Mouse (Mus musculus) lung, embryonic 15.5 days (tissue): Measurements from ENCODE around the gene Nipal1. TPM values are rescaled to one million over a fixed set of nuclear protein-coding genes. Genes with fewer than 3 reads are reported as not detected.
A peak's percentile ranks its signal among the peaks of the same experiment; 100 is the strongest.

Experiments
- ATAC-seq: fragments of 200-750 bp; cut with Nextera tagmentation; 2 replicates; pipeline ENCODE4 v1.8.0; 2017; ENCODE audit warnings: moderate number of reproducible peaks, borderline replicate concordance; ENCODE audit not compliant: low FRiP score, low TSS enrichment; ENCODE audit errors: extremely low read depth
- H3K27ac ChIP-seq: fragments of 300-500 bp; sonication (generic); 2 replicates; pipeline ENCODE4 v1.5.1; 2015; ENCODE audit warnings: moderate library complexity, mild to moderate bottlenecking, inconsistent platforms
- H3K27me3 ChIP-seq: fragments of 300-500 bp; sonication (generic); 2 replicates; pipeline ENCODE4 v1.6.1; 2015; ENCODE audit warnings: inconsistent platforms
- H3K36me3 ChIP-seq: fragments of 300-500 bp; sonication (generic); 2 replicates; pipeline ENCODE4 v1.6.1; 2015; ENCODE audit warnings: inconsistent platforms
- H3K4me1 ChIP-seq: fragments of 300-500 bp; sonication (generic); 2 replicates; pipeline ENCODE4 v1.6.1; 2015; ENCODE audit warnings: inconsistent platforms
- H3K4me2 ChIP-seq: fragments of 300-500 bp; sonication (generic); 2 replicates; pipeline ENCODE4 v1.6.1; 2015; ENCODE audit warnings: inconsistent platforms, mild to moderate bottlenecking, moderate library complexity
- H3K4me3 ChIP-seq: fragments of 300-500 bp; sonication (generic); 2 replicates; pipeline ENCODE4 v1.5.1; 2015; ENCODE audit warnings: mild to moderate bottlenecking, inconsistent platforms
- H3K9ac ChIP-seq: fragments of 300-500 bp; sonication (generic); 2 replicates; pipeline ENCODE4 v1.6.1; 2015; ENCODE audit warnings: inconsistent platforms
- H3K9me3 ChIP-seq: fragments of 300-500 bp; sonication (generic); 2 replicates; pipeline ENCODE4 v1.6.1; 2016; ENCODE audit warnings: inconsistent platforms
- WGBS: fragments of 180-500 bp; shearing (Covaris S2); methylation state at CpG from one replicate; pipeline ENCODE4 v1.1.7; 2015; 5-methylcytosine and 5-hydroxymethylcytosine counted together
- polyA plus RNA-seq: library from polyadenylated mRNA; unstranded; fragments of >200 nt; fragmentation: Nextera tagmentation; extraction: Ambion mirVana; gene quantifications from 2 replicates; pipeline ENCODE4 v1.2.1, GENCODE M21; 2015

Nipal1 gene
- polyA plus RNA-seq, 1 experiment from 2014 or later: 2.0 TPM

DNA sequence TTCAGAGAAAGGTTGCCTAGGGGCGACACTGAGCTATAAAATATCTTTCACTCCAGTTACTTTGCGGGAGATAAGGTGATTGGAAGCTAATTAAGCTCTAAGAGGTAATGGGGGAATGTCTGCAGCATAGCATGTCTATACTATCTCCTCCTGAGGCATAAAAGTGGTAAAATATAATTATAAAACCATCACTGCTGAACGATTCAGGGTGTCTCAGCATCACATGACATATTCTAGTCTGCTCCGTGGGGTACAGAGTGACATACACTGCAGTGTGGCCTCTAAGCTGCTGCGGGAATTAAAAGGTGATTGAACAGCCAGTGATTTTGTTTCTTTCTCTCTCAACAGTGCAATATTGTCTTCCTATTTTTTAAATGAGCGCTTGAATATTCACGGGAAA lies 18.8 kb downstream of the Nipal1 start:
- Histone ChIP-seq H3K27me3 (no peaks in the 10 kb centered on the region), H3K27ac (no peak overlapping the region), H3K4me1 (no peaks in the 10 kb centered on the region), H3K9me3 (no peaks in the 10 kb centered on the region), H3K9ac (no peak overlapping the region), H3K4me2 (no peak overlapping the region), H3K4me3 (no peak overlapping the region), H3K36me3 (no peaks in the 10 kb centered on the region)
- no peak for ATAC-seq
- WGBS: 78% methylated on average over 7 of the region's 7 CpGs

DNA sequence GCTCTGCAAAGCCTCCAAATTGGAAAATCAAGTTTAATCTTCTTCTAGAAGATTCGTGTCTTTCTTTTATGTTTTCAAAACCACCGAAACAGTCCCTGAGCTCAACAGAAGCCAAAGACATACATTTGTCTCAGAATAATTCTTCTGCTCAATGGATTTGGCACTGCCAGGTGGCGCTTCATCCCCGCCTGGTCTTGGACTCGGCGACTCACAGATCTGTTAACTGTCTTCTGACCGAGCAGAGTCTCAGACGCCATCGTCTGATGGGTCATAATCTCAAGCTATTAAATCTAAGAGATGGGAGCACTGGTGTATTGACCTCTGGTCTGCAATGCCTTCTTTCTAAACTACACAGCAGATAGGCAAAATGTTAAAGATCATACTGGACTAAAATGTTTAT lies 20.8 kb downstream of the Nipal1 start:
- no peak overlapping the region for H3K4me2 ChIP-seq
- H3K27ac ChIP-seq: no peak overlapping the region
- H3K4me3 ChIP-seq: no peak overlapping the region
- no peaks in the 10 kb centered on the region for H3K4me1 ChIP-seq
- WGBS: 81% methylated on average over 9 of the region's 9 CpGs
- H3K9me3 ChIP-seq: no peaks in the 10 kb centered on the region
- no peak overlapping the region for H3K9ac ChIP-seq
- no peaks in the 10 kb centered on the region for H3K27me3 ChIP-seq
- ATAC-seq: no peak
- no peaks in the 10 kb centered on the region for H3K36me3 ChIP-seq

DNA sequence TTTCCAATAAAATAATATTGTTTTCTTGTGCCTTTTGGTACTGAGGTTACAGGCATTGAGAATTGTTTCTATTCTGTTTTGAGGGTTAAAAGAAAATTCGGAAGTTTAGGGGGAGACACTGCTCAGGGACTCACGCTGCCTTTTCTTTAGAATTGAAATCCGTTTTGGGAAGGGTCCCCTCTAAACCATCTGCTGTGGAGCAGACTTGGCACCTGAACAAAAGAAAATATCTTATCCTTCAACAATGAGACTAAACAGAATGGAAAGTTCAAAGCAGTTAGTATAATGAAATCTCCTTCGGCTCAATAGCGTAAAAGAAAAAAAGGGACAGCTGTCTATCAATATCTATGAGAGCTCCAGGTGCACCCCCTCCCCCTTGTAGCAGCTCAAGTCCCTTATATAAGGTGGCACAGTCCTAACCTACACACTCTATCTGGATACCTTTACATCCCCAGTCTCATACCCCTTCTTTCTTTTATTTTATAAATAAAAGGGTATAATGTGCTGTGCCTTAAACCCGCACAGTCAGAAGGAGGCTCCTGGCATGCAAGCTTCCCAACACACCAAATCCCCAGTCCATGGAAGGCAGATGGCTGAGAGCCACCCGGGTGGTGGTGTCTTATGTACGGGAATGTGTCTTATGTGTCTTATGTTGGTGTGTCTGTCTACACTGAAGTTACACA lies 23.6 kb downstream of the Nipal1 start:
- no peak overlapping the region for H3K4me3 ChIP-seq
- peaks cover 9% of the 10 kb centered on the region; the same call in 1 of the 2 replicates for H3K4me1 ChIP-seq
- no peaks in the 10 kb centered on the region for H3K9me3 ChIP-seq
- H3K4me2 ChIP-seq: no peak overlapping the region
- no peak overlapping the region for H3K27ac ChIP-seq
- no peaks in the 10 kb centered on the region for H3K27me3 ChIP-seq
- no peak overlapping the region for H3K9ac ChIP-seq
- H3K36me3 ChIP-seq: no peaks in the 10 kb centered on the region
- 64% methylated on average over 8 of the region's 8 CpGs for WGBS
- ATAC-seq: no peak

DNA sequence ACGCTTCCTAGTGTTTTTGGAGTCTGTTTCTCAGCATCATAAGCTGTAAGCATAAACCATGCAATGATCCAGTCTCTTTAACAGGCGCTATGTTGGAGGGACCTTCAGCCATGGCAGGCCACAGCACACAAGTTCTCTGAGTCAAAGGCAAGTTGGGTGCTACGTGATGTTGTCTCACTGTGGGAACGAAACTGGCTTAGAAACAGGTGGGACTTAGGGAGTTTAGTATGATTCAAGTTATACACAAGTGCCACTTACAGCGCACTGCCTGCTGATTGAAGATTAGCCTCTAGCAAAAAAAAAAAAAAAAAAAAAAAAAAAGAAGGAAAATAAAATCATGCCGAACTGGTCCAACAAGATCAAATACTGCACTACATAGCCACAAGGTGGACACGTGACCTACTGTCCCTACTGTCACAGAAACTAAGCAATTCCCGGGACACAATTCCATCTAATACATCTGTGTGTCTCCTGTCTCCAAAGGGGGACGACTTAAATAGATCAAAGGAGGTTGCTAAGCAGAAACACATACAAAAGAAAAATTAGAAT lies 27.5 kb downstream of the Nipal1 start:
- Histone ChIP-seq H3K9me3 (no peaks in the 10 kb centered on the region), H3K9ac (no peak overlapping the region), H3K4me3 (no peak overlapping the region), H3K4me1 (peaks cover 9% of the 10 kb centered on the region; the same call in 1 of the 2 replicates), H3K27ac (peak overlapping the region; percentile 75), H3K36me3 (no peaks in the 10 kb centered on the region), H3K4me2 (no peak overlapping the region), H3K27me3 (no peaks in the 10 kb centered on the region)
- ATAC-seq: peak; percentile 77; the same call in 1 of the 2 replicates
- WGBS: 54% methylated on average over 9 of the region's 9 CpGs

DNA sequence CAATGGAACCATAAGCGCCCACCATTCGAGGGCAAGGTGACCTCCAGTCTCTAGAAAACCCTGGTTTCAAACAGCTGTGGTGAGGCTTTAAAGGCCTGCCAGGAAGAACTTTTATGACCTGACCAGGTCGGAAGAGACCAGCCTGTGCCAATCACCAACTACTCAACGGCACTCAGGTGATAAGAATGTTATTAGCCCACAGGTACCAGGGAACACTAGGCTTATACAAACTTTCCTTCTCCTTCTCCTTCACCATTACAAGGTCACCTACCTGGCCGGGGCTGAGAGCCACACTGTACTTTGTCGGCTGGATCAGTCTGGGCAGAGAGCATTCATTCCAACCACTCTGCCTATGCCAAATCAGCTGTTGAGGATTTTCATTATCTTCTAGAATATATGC lies 33.9 kb downstream of the Nipal1 start:
- no peak overlapping the region for H3K4me3 ChIP-seq
- no peak overlapping the region for H3K4me2 ChIP-seq
- H3K4me1 ChIP-seq: no peaks in the 10 kb centered on the region
- H3K9me3 ChIP-seq: no peaks in the 10 kb centered on the region
- H3K9ac ChIP-seq: no peak overlapping the region
- no peaks in the 10 kb centered on the region for H3K27me3 ChIP-seq
- ATAC-seq: no peak
- peak overlapping the region; percentile 23; the same call in 1 of the 2 replicates for H3K27ac ChIP-seq
- WGBS: 59% methylated on average over 6 of the region's 6 CpGs
- no peaks in the 10 kb centered on the region for H3K36me3 ChIP-seq

DNA sequence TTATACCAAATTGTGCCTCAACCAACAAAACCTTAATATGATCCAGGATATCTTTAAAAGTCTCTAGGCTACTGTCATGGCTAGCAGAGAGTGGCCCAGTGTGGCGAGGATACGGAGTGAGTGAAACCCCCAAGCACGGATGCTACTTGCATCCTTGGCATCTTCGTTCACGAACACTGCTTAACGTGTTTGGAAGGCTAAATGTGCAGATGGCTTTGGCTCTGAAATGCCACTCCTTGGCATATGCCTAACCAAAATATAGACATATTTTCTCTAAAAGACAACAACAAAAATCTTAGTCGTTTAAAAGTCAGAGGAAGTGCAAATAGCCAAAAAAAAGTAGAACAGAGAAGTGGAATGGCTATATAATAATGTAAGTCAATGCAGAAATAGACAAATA lies 42.0 kb downstream of the Nipal1 start:
- H3K4me3 ChIP-seq: no peak overlapping the region
- H3K27me3 ChIP-seq: no peaks in the 10 kb centered on the region
- no peak overlapping the region for H3K9ac ChIP-seq
- WGBS: 87% methylated on average over 7 of the region's 7 CpGs
- ATAC-seq: no peak
- H3K4me1 ChIP-seq: no peaks in the 10 kb centered on the region
- no peak overlapping the region for H3K4me2 ChIP-seq
- no peak overlapping the region for H3K27ac ChIP-seq
- H3K9me3 ChIP-seq: no peaks in the 10 kb centered on the region
- no peaks in the 10 kb centered on the region for H3K36me3 ChIP-seq

DNA sequence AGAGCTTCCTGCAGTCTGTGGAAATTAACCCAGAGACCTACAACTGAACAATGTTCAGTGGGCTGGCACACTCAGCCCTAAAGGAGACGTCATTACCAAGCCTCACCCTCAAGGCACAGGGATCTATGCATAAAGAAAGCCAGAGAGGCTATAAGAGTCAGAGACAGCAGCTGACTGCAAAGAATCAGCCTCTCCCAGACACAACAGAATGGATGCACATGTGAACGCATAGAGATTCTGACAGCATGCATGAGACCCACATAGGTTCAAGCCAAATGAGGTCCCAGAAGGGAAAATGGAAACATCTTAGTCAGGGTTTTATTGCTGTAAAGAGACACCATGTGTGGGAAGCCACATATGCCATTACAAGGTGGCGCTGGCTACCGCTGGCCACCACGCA lies 42.9 kb downstream of the Nipal1 start:
- no peak overlapping the region for H3K27ac ChIP-seq
- no peaks in the 10 kb centered on the region for H3K27me3 ChIP-seq
- no peaks in the 10 kb centered on the region for H3K36me3 ChIP-seq
- WGBS: 86% methylated on average over 5 of the region's 5 CpGs
- no peak overlapping the region for H3K4me3 ChIP-seq
- H3K4me1 ChIP-seq: no peaks in the 10 kb centered on the region
- H3K4me2 ChIP-seq: no peak overlapping the region
- ATAC-seq: no peak
- no peak overlapping the region for H3K9ac ChIP-seq
- no peaks in the 10 kb centered on the region for H3K9me3 ChIP-seq

DNA sequence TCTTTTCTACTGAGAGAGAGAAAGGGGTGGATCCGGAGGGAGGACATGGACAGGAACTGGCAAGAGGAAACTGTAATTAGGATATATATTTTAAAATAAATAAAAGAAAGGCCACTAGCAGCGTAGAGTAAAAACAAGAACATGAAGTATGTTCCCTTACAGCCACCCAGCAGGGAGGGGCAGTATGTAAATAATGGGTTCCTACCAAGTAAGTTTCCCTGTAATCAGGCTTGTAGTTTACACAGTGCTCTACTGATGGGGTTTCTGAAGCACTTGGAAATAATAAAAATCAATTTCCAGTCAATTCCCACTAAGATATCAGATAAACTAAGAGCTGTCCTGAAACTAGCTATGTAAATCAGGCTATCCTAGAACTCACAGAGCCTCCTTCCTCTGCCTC lies 47.1 kb downstream of the Nipal1 start:
- WGBS: 39% methylated on average over 2 of the region's 2 CpGs

DNA sequence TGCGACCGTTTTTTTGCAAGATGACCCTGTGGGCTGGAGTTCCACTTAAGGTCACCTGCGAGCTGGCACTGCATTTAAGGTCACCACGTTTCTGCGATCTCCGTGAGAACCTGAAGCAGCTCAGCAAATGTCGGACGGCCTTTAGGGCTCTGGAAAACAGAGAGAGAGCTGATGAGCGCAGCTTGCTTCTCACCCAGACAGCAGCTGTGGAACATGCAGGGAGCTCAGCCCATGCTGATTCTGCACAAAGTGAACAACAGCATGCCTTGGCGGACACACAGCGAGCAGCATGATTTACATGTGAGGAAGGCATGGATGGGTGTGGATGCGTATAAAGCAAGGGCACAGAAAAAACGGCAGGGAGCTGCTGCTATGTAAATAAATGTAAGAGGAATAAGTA lies 48.9 kb downstream of the Nipal1 start:
- H3K4me2 ChIP-seq: no peak overlapping the region
- H3K4me3 ChIP-seq: no peak overlapping the region
- H3K36me3 ChIP-seq: no peaks in the 10 kb centered on the region
- no peak for ATAC-seq
- WGBS: 57% methylated on average over 13 of the region's 13 CpGs
- no peaks in the 10 kb centered on the region for H3K27me3 ChIP-seq
- no peaks in the 10 kb centered on the region for H3K4me1 ChIP-seq
- H3K9me3 ChIP-seq: no peaks in the 10 kb centered on the region
- no peak overlapping the region for H3K27ac ChIP-seq
- H3K9ac ChIP-seq: no peak overlapping the region

More for the DNA sequence above, 47.1 kb downstream of the Nipal1 start:
- ATAC-seq: no peak
- Histone ChIP-seq H3K36me3 (no peaks in the 10 kb centered on the region), H3K9me3 (no peaks in the 10 kb centered on the region), H3K4me2 (no peak overlapping the region), H3K4me3 (no peak overlapping the region), H3K27ac (no peak overlapping the region), H3K27me3 (no peaks in the 10 kb centered on the region), H3K9ac (no peak overlapping the region), H3K4me1 (no peaks in the 10 kb centered on the region)

DNA sequence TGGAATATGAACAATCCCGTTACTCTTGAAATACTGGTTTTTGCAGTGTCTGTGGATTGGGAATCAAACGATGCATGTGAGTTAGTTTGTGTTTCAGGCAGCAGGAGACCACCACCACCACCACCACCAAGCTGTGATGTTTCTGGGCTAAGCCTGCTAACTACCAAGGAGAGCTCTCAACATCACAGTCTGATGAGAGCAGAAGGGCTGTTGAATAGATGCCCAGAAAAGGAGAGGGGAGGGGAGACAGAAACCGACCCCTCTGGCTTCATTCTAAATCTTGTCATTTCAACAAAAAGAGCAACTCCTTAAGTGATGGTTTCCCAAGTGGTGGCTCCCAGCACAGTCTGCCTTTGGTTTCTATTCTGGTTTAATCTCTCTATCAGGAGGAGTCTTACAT lies 50.7 kb downstream of the Nipal1 start:
- Histone ChIP-seq H3K9me3 (no peaks in the 10 kb centered on the region), H3K27me3 (no peaks in the 10 kb centered on the region), H3K36me3 (no peaks in the 10 kb centered on the region), H3K27ac (no peak overlapping the region), H3K9ac (no peak overlapping the region), H3K4me1 (no peaks in the 10 kb centered on the region), H3K4me3 (no peak overlapping the region), H3K4me2 (no peak overlapping the region)
- WGBS: 52% methylated on average over 3 of the region's 3 CpGs
- ATAC-seq: no peak

DNA sequence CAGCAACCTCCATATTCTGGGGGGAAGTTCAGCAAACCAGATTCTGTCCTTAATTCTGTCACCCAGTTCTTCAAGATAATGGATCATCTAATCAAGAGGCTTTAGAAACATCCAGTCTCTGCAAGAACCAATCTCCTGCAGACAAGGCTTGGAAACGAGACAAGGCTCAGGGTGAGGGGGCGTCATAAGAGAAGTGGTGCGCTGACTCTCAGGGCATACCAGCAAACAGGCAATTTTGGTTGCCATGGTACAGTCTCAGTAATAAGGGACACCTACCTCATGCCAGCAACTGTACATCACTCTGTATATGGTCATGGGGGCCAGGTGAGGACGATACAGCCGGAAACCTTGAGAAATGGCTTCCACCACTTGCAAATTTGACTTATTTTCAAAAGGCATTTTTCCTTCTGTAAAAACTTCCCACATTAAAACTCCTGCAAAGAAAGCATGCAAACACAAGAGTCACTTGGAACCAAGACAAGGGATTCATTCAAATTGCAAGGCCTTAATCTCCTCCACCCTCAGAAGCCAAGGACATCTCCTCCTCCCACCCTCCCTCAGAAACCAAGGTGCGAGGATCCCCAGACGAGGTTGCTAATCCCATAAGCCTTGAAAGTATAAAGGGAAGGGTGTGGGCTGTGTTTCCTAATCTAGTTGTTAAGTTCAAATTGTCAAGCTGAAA lies 51.4 kb downstream of the Nipal1 start:
- Histone ChIP-seq H3K4me2 (no peak overlapping the region), H3K9ac (no peak overlapping the region), H3K27me3 (no peaks in the 10 kb centered on the region), H3K27ac (no peak overlapping the region), H3K4me3 (no peak overlapping the region), H3K4me1 (no peaks in the 10 kb centered on the region), H3K36me3 (no peaks in the 10 kb centered on the region), H3K9me3 (no peaks in the 10 kb centered on the region)
- no peak for ATAC-seq
- WGBS: 67% methylated on average over 7 of the region's 7 CpGs

DNA sequence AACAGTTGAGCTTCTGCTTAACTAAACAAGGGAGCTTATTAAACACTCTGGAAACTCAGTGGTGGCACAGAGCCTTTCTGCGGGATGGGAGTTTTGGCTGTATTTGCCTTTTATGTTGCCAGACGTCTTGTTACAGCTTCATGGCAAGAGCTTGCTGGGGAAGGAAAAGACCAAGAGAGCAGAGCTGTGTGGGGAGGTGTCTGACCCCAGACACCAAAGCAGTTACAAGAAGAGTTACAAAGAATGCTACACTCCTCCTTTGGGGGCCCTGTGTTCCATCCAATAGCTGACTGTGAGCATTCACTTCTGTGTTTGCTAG lies 51.9 kb downstream of the Nipal1 start:
- Histone ChIP-seq H3K4me1 (no peaks in the 10 kb centered on the region), H3K9me3 (no peaks in the 10 kb centered on the region), H3K27ac (no peak overlapping the region), H3K36me3 (no peaks in the 10 kb centered on the region), H3K4me2 (no peak overlapping the region), H3K9ac (no peak overlapping the region), H3K4me3 (no peak overlapping the region), H3K27me3 (no peaks in the 10 kb centered on the region)
- 31% methylated on average over 2 of the region's 2 CpGs for WGBS
- ATAC-seq: no peak
